Mouse (Mus musculus) right cerebral cortex, adult 2 months (tissue): ENCODE data around the gene Polr3c.
"Not testable (repeated sequence)": the region's sequence is repeated elsewhere in the genome, so short reads cannot be mapped to it uniquely, and the experiment has no call there.

Experiments used
- DNase-seq, 2 experiments: peaks; one replicate each; pipeline ENCODE4 v3.0.0; 2021 to 2022; ENCODE audit warnings: low spot score in 2 of 2

The Polr3c gene

GRCm38 (mm10) chr3:96708684-96709064 is 18.8 kb downstream of the Polr3c start:
- DNase-seq: no peak

- DNase-seq: peak; percentile 81 to 86
Measured at GRCm38 (mm10) chr3:96707903-96708683, 19.3 kb downstream of the Polr3c start, which contains the start of gene Nudt17. Nudt17 (minus strand) TSS chr3:96708562.

- DNase-seq: no peak
Measured at GRCm38 (mm10) chr3:96706984-96707383, 20.4 kb downstream of the Polr3c start.

- no peak for DNase-seq
Measured at GRCm38 (mm10) chr3:96706217-96706616, 21.2 kb downstream of the Polr3c start.

- no peak for DNase-seq
Measured at GRCm38 (mm10) chr3:96704778-96705177, 22.6 kb downstream of the Polr3c start.

GRCm38 (mm10) chr3:96701003-96701402 is 26.4 kb downstream of the Polr3c start:
- DNase-seq: no peak

GRCm38 (mm10) chr3:96700376-96700775 is 27.1 kb downstream of the Polr3c start:
- no peak for DNase-seq

GRCm38 (mm10) chr3:96698993-96699690 is 28.3 kb downstream of the Polr3c start:
- DNase-seq: peak in 1 of 2 experiments; percentile 42

GRCm38 (mm10) chr3:96696766-96697732 is 30.4 kb downstream of the Polr3c start:
- peak; percentile 66 to 77 for DNase-seq

- peak in 1 of 2 experiments; percentile 43 for DNase-seq
Measured at GRCm38 (mm10) chr3:96696198-96696765, 31.1 kb downstream of the Polr3c start, which contains the start of gene Pias3. Pias3 (plus strand) TSS chr3:96696384.

GRCm38 (mm10) chr3:96693579-96693978 is 33.8 kb downstream of the Polr3c start:
- no peak for DNase-seq

- no peak for DNase-seq
Measured at GRCm38 (mm10) chr3:96692506-96692905, 34.9 kb downstream of the Polr3c start.

- DNase-seq: no peak
Measured at GRCm38 (mm10) chr3:96690298-96690697, 37.1 kb downstream of the Polr3c start.

- DNase-seq: no peak
Measured at GRCm38 (mm10) chr3:96688854-96689253, 38.6 kb downstream of the Polr3c start.

GRCm38 (mm10) chr3:96686057-96686456 is 41.4 kb downstream of the Polr3c start:
- not testable (repeated sequence) for DNase-seq

GRCm38 (mm10) chr3:96684822-96685156 is 42.6 kb downstream of the Polr3c start:
- DNase-seq: no peak

- no peak for DNase-seq
Measured at GRCm38 (mm10) chr3:96684151-96684821, 43.1 kb downstream of the Polr3c start.

- DNase-seq: no peak
Measured at GRCm38 (mm10) chr3:96683496-96683895, 43.9 kb downstream of the Polr3c start.

GRCm38 (mm10) chr3:96680269-96680956 is 47.0 kb downstream of the Polr3c start:
- DNase-seq: no peak

GRCm38 (mm10) chr3:96679159-96679674 is 48.2 kb downstream of the Polr3c start:
- no peak for DNase-seq
